Mouse (Mus musculus): ENCODE data around the gene Elfn1. TPM values are rescaled to one million over a fixed set of nuclear protein-coding genes. Genes with fewer than 3 reads are reported as not detected.

Elfn1 gene
- 0.02 and 0.07 TPM in 2 replicates for polyA plus RNA-seq (2012; rRNA removed)

GRCm38 (mm10) chr5:139907714-139908242 is at the start of gene Elfn1:
TSS of gene Elfn1 (plus strand) at chr5:139907943.

Other genes with a start within 250 kb of the Elfn1 start
- gene Micall2, start 171.6 kb upstream of the Elfn1 start, polyA plus RNA-seq (2012; rRNA removed): 4.0 and 5.2 TPM in 2 replicates
- gene Ints1, start 132.3 kb upstream of the Elfn1 start, polyA plus RNA-seq (2012; rRNA removed): 7.4 and 8.8 TPM in 2 replicates
- gene Mafk, start 116.4 kb upstream of the Elfn1 start, polyA plus RNA-seq (2012; rRNA removed): 14.8 and 15.3 TPM in 2 replicates
- 2.6 and 3.3 TPM in 2 replicates for gene Tmem184a, start 88.0 kb upstream of the Elfn1 start, polyA plus RNA-seq (2012; rRNA removed)
- gene Gm26938, start 81.5 kb upstream of the Elfn1 start, polyA plus RNA-seq (2012; rRNA removed): not detected in 2 replicates
- 21.3 and 23.0 TPM in 2 replicates for gene Psmg3, start 81.1 kb upstream of the Elfn1 start, polyA plus RNA-seq (2012; rRNA removed)

Measured in liver, embryonic 18 days (tissue).